Mouse (Mus musculus): ENCODE data around the gene Wdr63.

GRCm38 (mm10) chr3:146152913-146153312 is 45.0 kb upstream of the Wdr63 start:
- TF ChIP-seq CTCF (IDR thresholded peaks at IDR 0.05; ENCODE audit: insufficient read depth, low read depth, low read length) (no peak), POLR2A (IDR thresholded peaks at IDR 0.05; ENCODE audit: insufficient read depth, low read depth, low read length) (no peak)
